8 mouse cellular contexts compared by ENCODE assay signal in the genomic region with DNA sequence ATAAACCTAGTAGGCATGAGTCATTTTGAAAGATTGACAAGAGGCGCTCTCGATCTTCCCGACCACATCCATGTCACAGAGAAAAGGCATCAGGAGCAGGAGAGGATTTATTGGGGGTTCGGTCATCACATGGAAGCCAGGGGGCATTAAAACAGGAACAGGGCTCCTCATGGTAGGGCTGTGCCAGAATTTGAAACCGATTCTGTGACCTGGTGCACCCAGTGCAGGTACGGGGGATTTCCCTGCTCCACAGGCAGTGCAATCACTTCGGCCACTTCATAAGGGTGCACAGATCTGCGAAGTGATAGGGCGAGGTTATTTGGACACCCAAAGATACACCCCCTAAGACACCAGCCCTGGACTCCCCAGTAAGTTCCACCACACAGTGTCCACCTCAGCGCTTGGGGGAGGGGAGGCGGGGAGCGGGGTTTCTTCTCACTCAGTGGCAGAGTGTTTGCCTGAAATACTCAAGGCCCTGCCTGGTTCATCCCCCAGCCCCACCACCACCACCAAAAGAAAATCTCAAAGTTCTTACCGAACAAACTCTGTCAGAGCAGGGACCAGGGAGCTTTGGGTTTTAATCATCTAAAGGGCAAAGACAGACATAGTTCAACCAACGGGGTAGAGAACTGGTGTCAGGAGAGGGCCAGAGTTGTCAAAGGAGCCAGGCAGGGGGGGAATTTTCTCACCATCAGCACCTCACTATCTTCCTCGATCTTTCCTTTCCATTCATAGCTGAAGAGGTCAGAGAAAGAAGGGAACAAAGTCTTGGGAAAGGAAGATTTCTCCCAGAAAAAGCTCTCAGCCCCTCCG. TPM values are rescaled to one million over a fixed set of nuclear protein-coding genes. Genes with fewer than 3 reads are reported as not detected.
DNase-seq lines count a peak whose midpoint lies in the region; ATAC-seq and TF ChIP-seq lines count a peak whose summit lies in the region.

No protein-coding gene starts in this region.

- no peak for TF ChIP-seq CTCF in lung, postnatal 0 days (IDR thresholded peaks at IDR 0.05)
- no peak for TF ChIP-seq CTCF in small intestine, adult 2 months (IDR thresholded peaks at IDR 0.05; ENCODE audit: extremely low read depth, insufficient read length, insufficient replicate concordance, low read depth, low read length)

- H3K9me3 ChIP-seq in lung, postnatal 0 days (ENCODE audit: low read length): no peaks in the 10 kb centered on the region
- H3K9me3 ChIP-seq in limb, embryonic 10.5 days (replicated peaks): no peaks in the 10 kb centered on the region

- peak; percentile 13 for DNase-seq in adrenal gland, adult 2 months
- DNase-seq in adrenal gland, postnatal 14 days: no peak
- no peak for DNase-seq in lung, postnatal 0 days (ENCODE audit: low spot score)
- DNase-seq in lung, postnatal 4 days: no peak
- no peak for DNase-seq in limb, embryonic 10.5 days (ENCODE audit: low spot score)
- DNase-seq in adipocyte (ENCODE audit: low spot score): no peak
- DNase-seq in adrenal gland, postnatal 10 days: no peak

- TF ChIP-seq POLR2A in small intestine, adult 2 months (IDR thresholded peaks at IDR 0.05; ENCODE audit: low read depth, low read length): peak; percentile 41; the same call in 1 of the 2 replicates

- H3K9ac ChIP-seq in lung, postnatal 0 days (replicated peaks; ENCODE audit: low read depth): peak overlapping the region; percentile 60; the same call in 1 of the 2 replicates

- ATAC-seq in lung, postnatal 0 days: no peak

- H3K4me3 ChIP-seq in lung, postnatal 0 days (ENCODE audit: low read depth, low read length): peak overlapping the region; percentile 64
- H3K4me3 ChIP-seq in limb, embryonic 10.5 days: peak overlapping the region; percentile 75
- peak overlapping the region; percentile 83 for H3K4me3 ChIP-seq in small intestine, adult 2 months (ENCODE audit: low read depth, low read length)

- TF ChIP-seq EP300 in lung, postnatal 0 days (IDR thresholded peaks at IDR 0.05): no peak

- 42% methylated on average over 16 of the region's 16 CpGs for WGBS in lung, postnatal 0 days
- 62% methylated on average over 16 of the region's 16 CpGs for WGBS in limb, embryonic 10.5 days
- 19% methylated on average over 16 of the region's 16 CpGs for WGBS in small intestine, adult 2 months

- peaks cover 32% of the 10 kb centered on the region for H3K4me1 ChIP-seq in lung, postnatal 0 days (ENCODE audit: insufficient read depth, low read depth, low read length)
- H3K4me1 ChIP-seq in limb, embryonic 10.5 days: peaks cover 74% of the 10 kb centered on the region
- H3K4me1 ChIP-seq in small intestine, adult 2 months (ENCODE audit: control insufficient read depth, insufficient read depth, insufficient read length, low read length): peaks cover 16% of the 10 kb centered on the region

- peak overlapping the region; percentile 84; the same call in 1 of the 2 replicates for H3K27ac ChIP-seq in lung, postnatal 0 days (ENCODE audit: low read length)
- H3K27ac ChIP-seq in limb, embryonic 10.5 days: peak overlapping the region; percentile 88
- H3K27ac ChIP-seq in small intestine, adult 2 months (ENCODE audit: insufficient read depth, low read depth, low read length): no peak overlapping the region

- H3K36me3 ChIP-seq in lung, postnatal 0 days (ENCODE audit: insufficient read depth, low read length): no peaks in the 10 kb centered on the region
- peaks cover 36% of the 10 kb centered on the region for H3K36me3 ChIP-seq in limb, embryonic 10.5 days
- H3K36me3 ChIP-seq in small intestine, adult 2 months (ENCODE audit: control insufficient read depth, insufficient read depth, low read length): peaks cover 22% of the 10 kb centered on the region

- H3K4me2 ChIP-seq in lung, postnatal 0 days (replicated peaks; ENCODE audit: low read depth, low read length): peak overlapping the region; percentile 95

- no peaks in the 10 kb centered on the region for H3K27me3 ChIP-seq in lung, postnatal 0 days (replicated peaks; ENCODE audit: insufficient read depth, low read length)
- H3K27me3 ChIP-seq in limb, embryonic 10.5 days (ENCODE audit: low read depth, poor library complexity, severe bottlenecking): no peaks in the 10 kb centered on the region
- no peaks in the 10 kb centered on the region for H3K27me3 ChIP-seq in small intestine, adult 2 months (ENCODE audit: control insufficient read depth, insufficient read depth, low read length)

RNA-seq across cellular contexts. Expression of gene Cuta, which starts 1.3 kb away (rescaled TPM):
- total RNA-seq in adrenal gland, adult 2 months (2021): 100 to 1,000 TPM; 145 to 164 TPM
- 378 and 381 TPM in 2 replicates for polyA plus RNA-seq in adrenal gland, adult 2 months (2012; rRNA removed)
- total RNA-seq in adrenal gland, postnatal 14 days (2021): 118 and 132 TPM in 2 replicates
- polyA plus RNA-seq in lung, postnatal 0 days (2015; fragmentation: Nextera tagmentation; extraction: Ambion mirVana): 179 and 180 TPM in 2 replicates
- polyA plus RNA-seq in limb, embryonic 10.5 days (2016; fragmentation: Nextera tagmentation; extraction: Ambion mirVana): 184 and 188 TPM in 2 replicates
- 83.4 and 151 TPM in 2 replicates for polyA plus RNA-seq in small intestine, adult 2 months (2012; rRNA removed)
- 100 to 1,000 TPM; 119 to 134 TPM for total RNA-seq in adrenal gland, postnatal 10 days (2021)

RNA-seq across cellular contexts. Expression of gene Syngap1, which starts 3.0 kb away (rescaled TPM):
- 10 to 100 TPM; 14.3 to 21.8 TPM for total RNA-seq in adrenal gland, adult 2 months (2021)
- 51.6 and 56.0 TPM in 2 replicates for polyA plus RNA-seq in adrenal gland, adult 2 months (2012; rRNA removed)
- 16.0 and 17.3 TPM in 2 replicates for total RNA-seq in adrenal gland, postnatal 14 days (2021)
- 1.0 and 1.4 TPM in 2 replicates for polyA plus RNA-seq in lung, postnatal 0 days (2015; fragmentation: Nextera tagmentation; extraction: Ambion mirVana)
- polyA plus RNA-seq in limb, embryonic 10.5 days (2016; fragmentation: Nextera tagmentation; extraction: Ambion mirVana): 2.8 and 3.1 TPM in 2 replicates
- 5.8 and 8.6 TPM in 2 replicates for polyA plus RNA-seq in small intestine, adult 2 months (2012; rRNA removed)
- 10 to 100 TPM; 15.7 to 21.6 TPM for total RNA-seq in adrenal gland, postnatal 10 days (2021)

RNA-seq across cellular contexts. Expression of gene Phf1, which starts 5.2 kb away (rescaled TPM):
- total RNA-seq in adrenal gland, adult 2 months (2021): 10 to 100 TPM; 35.2 to 36.4 TPM
- 202 and 271 TPM in 2 replicates for polyA plus RNA-seq in adrenal gland, adult 2 months (2012; rRNA removed)
- 19.9 and 25.3 TPM in 2 replicates for total RNA-seq in adrenal gland, postnatal 14 days (2021)
- 15.2 and 16.2 TPM in 2 replicates for polyA plus RNA-seq in lung, postnatal 0 days (2015; fragmentation: Nextera tagmentation; extraction: Ambion mirVana)
- 3.5 and 5.0 TPM in 2 replicates for polyA plus RNA-seq in limb, embryonic 10.5 days (2016; fragmentation: Nextera tagmentation; extraction: Ambion mirVana)
- 35.6 and 67.1 TPM in 2 replicates for polyA plus RNA-seq in small intestine, adult 2 months (2012; rRNA removed)
- 10 to 100 TPM; 20.6 to 23.3 TPM for total RNA-seq in adrenal gland, postnatal 10 days (2021)

RNA-seq across cellular contexts. Expression of gene Kifc5b, which starts 21.2 kb away (rescaled TPM):
- 1 to 10 TPM; 1.0 to 1.3 TPM for total RNA-seq in adrenal gland, adult 2 months (2021)
- polyA plus RNA-seq in adrenal gland, adult 2 months (2012; rRNA removed): 1.2 and 2.1 TPM in 2 replicates
- 5.0 and 5.2 TPM in 2 replicates for total RNA-seq in adrenal gland, postnatal 14 days (2021)
- 0.35 and 0.44 TPM in 2 replicates for polyA plus RNA-seq in lung, postnatal 0 days (2015; fragmentation: Nextera tagmentation; extraction: Ambion mirVana)
- polyA plus RNA-seq in limb, embryonic 10.5 days (2016; fragmentation: Nextera tagmentation; extraction: Ambion mirVana): 12.3 and 12.6 TPM in 2 replicates
- 2.5 and 3.7 TPM in 2 replicates for polyA plus RNA-seq in small intestine, adult 2 months (2012; rRNA removed)
- total RNA-seq in adrenal gland, postnatal 10 days (2021): 1 to 10 TPM; 4.5 to 6.2 TPM

RNA-seq across cellular contexts. Expression of gene Zbtb9, which starts 34.9 kb away (rescaled TPM):
- total RNA-seq in adrenal gland, adult 2 months (2021): 1 to 10 TPM; 4.6 to 8.7 TPM
- polyA plus RNA-seq in adrenal gland, adult 2 months (2012; rRNA removed): 6.9 and 7.1 TPM in 2 replicates
- 5.2 and 5.3 TPM in 2 replicates for total RNA-seq in adrenal gland, postnatal 14 days (2021)
- 9.3 and 9.9 TPM in 2 replicates for polyA plus RNA-seq in lung, postnatal 0 days (2015; fragmentation: Nextera tagmentation; extraction: Ambion mirVana)
- polyA plus RNA-seq in limb, embryonic 10.5 days (2016; fragmentation: Nextera tagmentation; extraction: Ambion mirVana): 20.6 and 22.0 TPM in 2 replicates
- 4.7 and 9.1 TPM in 2 replicates for polyA plus RNA-seq in small intestine, adult 2 months (2012; rRNA removed)
- 1 to 10 TPM; 5.2 to 7.4 TPM for total RNA-seq in adrenal gland, postnatal 10 days (2021)
